Mouse (Mus musculus): ENCODE measurements around the gene Prrx2.
A peak's percentile ranks its signal among the peaks of the same experiment; 100 is the strongest.

The Prrx2 gene

GRCm38 (mm10) chr2:30834373-30835022, at the start of gene Prrx2:
TSS of gene Prrx2 (plus strand) at chr2:30834972.
- DNase-seq (ENCODE audit: low spot score) = peak; percentile 57

GRCm38 (mm10) chr2:30787466-30787865, 47.3 kb upstream of the Prrx2 start:
- no peak for DNase-seq (ENCODE audit: low spot score)

- DNase-seq (ENCODE audit: low spot score) = no peak
These were observed 42.7 kb upstream of the Prrx2 start for GRCm38 (mm10) chr2:30792061-30792460.

GRCm38 (mm10) chr2:30794179-30795108, 40.3 kb upstream of the Prrx2 start:
- peak; percentile 84 for DNase-seq (ENCODE audit: low spot score)

- DNase-seq (ENCODE audit: low spot score) = no peak
These were observed 39.4 kb upstream of the Prrx2 start for GRCm38 (mm10) chr2:30795271-30795888.

- no peak for DNase-seq (ENCODE audit: low spot score)
These were observed 38.9 kb upstream of the Prrx2 start for GRCm38 (mm10) chr2:30795889-30796275.

GRCm38 (mm10) chr2:30796382-30796781, 38.4 kb upstream of the Prrx2 start:
- peak; percentile 76 for DNase-seq (ENCODE audit: low spot score)

- DNase-seq (ENCODE audit: low spot score) = no peak
These were observed 35.3 kb upstream of the Prrx2 start for GRCm38 (mm10) chr2:30799456-30799855.

- DNase-seq (ENCODE audit: low spot score) = no peak
These were observed 34.1 kb upstream of the Prrx2 start for GRCm38 (mm10) chr2:30800671-30801066.

GRCm38 (mm10) chr2:30801067-30801852, 33.5 kb upstream of the Prrx2 start:
- DNase-seq (ENCODE audit: low spot score) = no peak

- no peak for DNase-seq (ENCODE audit: low spot score)
These were observed 31.2 kb upstream of the Prrx2 start, which contains the start of gene 1700001O22Rik for GRCm38 (mm10) chr2:30803604-30804003. TSS of gene 1700001O22Rik (minus strand) at chr2:30803661.

GRCm38 (mm10) chr2:30805983-30806382, 28.8 kb upstream of the Prrx2 start:
- no peak for DNase-seq (ENCODE audit: low spot score)

- no peak for DNase-seq (ENCODE audit: low spot score)
These were observed 27.6 kb upstream of the Prrx2 start for GRCm38 (mm10) chr2:30807147-30807647.

- peak; percentile 98 for DNase-seq (ENCODE audit: low spot score)
These were observed 27.0 kb upstream of the Prrx2 start, which contains the start of gene Ntmt1 for GRCm38 (mm10) chr2:30807648-30808295. TSS of gene Ntmt1 (plus strand) at chr2:30807826.

- no peak for DNase-seq (ENCODE audit: low spot score)
These were observed 26.5 kb upstream of the Prrx2 start for GRCm38 (mm10) chr2:30808296-30808655.

- DNase-seq (ENCODE audit: low spot score) = no peak
These were observed 25.3 kb upstream of the Prrx2 start for GRCm38 (mm10) chr2:30809503-30809902.

GRCm38 (mm10) chr2:30810573-30810972, 24.2 kb upstream of the Prrx2 start:
- no peak for DNase-seq (ENCODE audit: low spot score)

- DNase-seq (ENCODE audit: low spot score) = no peak
These were observed 18.4 kb upstream of the Prrx2 start for GRCm38 (mm10) chr2:30816383-30816782.

- DNase-seq (ENCODE audit: low spot score) = no peak
These were observed 14.9 kb upstream of the Prrx2 start for GRCm38 (mm10) chr2:30819873-30820272.

GRCm38 (mm10) chr2:30821073-30821472, 13.7 kb upstream of the Prrx2 start:
- no peak for DNase-seq (ENCODE audit: low spot score)

GRCm38 (mm10) chr2:30822460-30822859, 12.3 kb upstream of the Prrx2 start:
- no peak for DNase-seq (ENCODE audit: low spot score)

Measured in testis, postnatal 14 days (tissue).